Mouse (Mus musculus) neural tube, embryonic 12.5 days (tissue): ENCODE data around the gene Tdgf1. TPM values are rescaled to one million over a fixed set of nuclear protein-coding genes. Genes with fewer than 3 reads are reported as not detected.

Source experiments
- ATAC-seq: fragments of 200-750 bp; cut with Nextera tagmentation; 2 replicates; pipeline ENCODE4 v1.8.0; 2017; ENCODE audit warnings: low read depth, mild to moderate bottlenecking, moderate TSS enrichment, moderate library complexity; ENCODE audit not compliant: low FRiP score
- H3K27ac ChIP-seq: fragments of 300-500 bp; sonication (generic); 2 replicates; pipeline ENCODE4 v1.5.1; 2016
- H3K27me3 ChIP-seq: fragments of 300-500 bp; sonication (generic); replicated peaks from 2 replicates; pipeline ENCODE4 v1.6.1; 2016; ENCODE audit warnings: mild to moderate bottlenecking
- H3K36me3 ChIP-seq: fragments of 300-500 bp; sonication (generic); 2 replicates; pipeline ENCODE4 v1.6.1; 2016; ENCODE audit warnings: mild to moderate bottlenecking
- H3K4me1 ChIP-seq: fragments of 300-500 bp; sonication (generic); 2 replicates; pipeline ENCODE4 v1.6.1; 2016
- H3K4me2 ChIP-seq: fragments of 300-500 bp; sonication (generic); replicated peaks from 2 replicates; pipeline ENCODE4 v1.6.1; 2016; ENCODE audit warnings: mild to moderate bottlenecking
- H3K4me3 ChIP-seq: fragments of 300-500 bp; sonication (generic); 2 replicates; pipeline ENCODE4 v1.5.1; 2016
- H3K9ac ChIP-seq: fragments of 300-500 bp; sonication (generic); 2 replicates; pipeline ENCODE4 v1.6.1; 2016; ENCODE audit warnings: mild to moderate bottlenecking
- H3K9me3 ChIP-seq: fragments of 300-500 bp; sonication (generic); 2 replicates; pipeline ENCODE4 v1.6.1; 2016; ENCODE audit warnings: mild to moderate bottlenecking
- WGBS: fragments of 180-500 bp; shearing (Covaris S2); methylation state at CpG from one replicate; pipeline ENCODE4 v1.1.7; 2016; 5-methylcytosine and 5-hydroxymethylcytosine counted together
- microRNA-seq: library from miRNA; unstranded; fragments of <30 nt; microRNA quantifications from one replicate; pipeline ENCODE4, GENCODE M21; 2017
- polyA plus RNA-seq: library from polyadenylated mRNA; unstranded; fragments of >200 nt; fragmentation: Nextera tagmentation; extraction: Ambion mirVana; gene quantifications from 2 replicates; pipeline ENCODE4 v1.2.1, GENCODE M21; 2016

Gene Tdgf1
- polyA plus RNA-seq, 1 experiment from 2014 or later = not detected

GRCm38 (mm10) chr9:110899451-110900008 lies 46.4 kb downstream of the Tdgf1 start:
- Histone ChIP-seq H3K36me3 (no peaks in the 10 kb centered on the region), H3K4me3 (no peak overlapping the region), H3K4me2 (no peak overlapping the region), H3K4me1 (peaks cover 7% of the 10 kb centered on the region; the same call in 1 of the 2 replicates), H3K9me3 (no peaks in the 10 kb centered on the region), H3K27me3 (no peaks in the 10 kb centered on the region), H3K27ac (no peak overlapping the region), H3K9ac (no peak overlapping the region)
- ATAC-seq = no peak
- WGBS = 61% methylated on average over 10 of the region's 10 CpGs

- ATAC-seq = peak; percentile 49
- Histone ChIP-seq H3K36me3 (no peaks in the 10 kb centered on the region), H3K4me3 (no peak overlapping the region), H3K4me1 (peaks cover 7% of the 10 kb centered on the region), H3K27ac (no peak overlapping the region), H3K9ac (no peak overlapping the region), H3K27me3 (no peaks in the 10 kb centered on the region), H3K4me2 (peak overlapping the region; percentile 39), H3K9me3 (no peaks in the 10 kb centered on the region)
- WGBS = 7% methylated on average over 6 of the region's 6 CpGs
Observed at GRCm38 (mm10) chr9:110896595-110896994, 49.4 kb downstream of the Tdgf1 start.

DNA sequence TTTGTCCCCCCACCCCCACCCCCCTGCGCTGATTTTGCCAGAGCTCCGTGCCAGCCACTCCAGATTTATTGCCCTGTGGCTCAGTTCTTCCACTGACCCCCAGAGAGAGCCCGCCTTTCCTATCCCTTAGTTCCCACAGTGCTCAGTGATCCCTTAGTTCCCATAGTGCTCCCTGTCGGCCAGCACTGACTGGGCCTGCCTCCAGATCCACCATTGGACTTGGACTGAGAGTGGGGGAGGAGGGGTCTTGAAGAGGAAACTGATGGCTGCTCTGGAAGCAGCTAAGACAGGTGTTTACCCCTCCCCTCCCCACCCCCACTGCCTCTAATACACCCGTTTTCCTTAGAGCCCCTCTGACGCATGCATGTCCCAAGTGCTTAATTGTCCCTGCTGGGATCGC lies 50.0 kb downstream of the Tdgf1 start:
- Histone ChIP-seq H3K36me3 (no peaks in the 10 kb centered on the region), H3K9me3 (no peaks in the 10 kb centered on the region), H3K27ac (no peak overlapping the region), H3K4me3 (no peak overlapping the region), H3K9ac (no peak overlapping the region), H3K4me2 (peak overlapping the region; percentile 39; the same call in 1 of the 2 replicates), H3K27me3 (no peaks in the 10 kb centered on the region), H3K4me1 (peaks cover 7% of the 10 kb centered on the region)
- ATAC-seq = no peak
- WGBS = 8% methylated on average over 7 of the region's 7 CpGs

DNA sequence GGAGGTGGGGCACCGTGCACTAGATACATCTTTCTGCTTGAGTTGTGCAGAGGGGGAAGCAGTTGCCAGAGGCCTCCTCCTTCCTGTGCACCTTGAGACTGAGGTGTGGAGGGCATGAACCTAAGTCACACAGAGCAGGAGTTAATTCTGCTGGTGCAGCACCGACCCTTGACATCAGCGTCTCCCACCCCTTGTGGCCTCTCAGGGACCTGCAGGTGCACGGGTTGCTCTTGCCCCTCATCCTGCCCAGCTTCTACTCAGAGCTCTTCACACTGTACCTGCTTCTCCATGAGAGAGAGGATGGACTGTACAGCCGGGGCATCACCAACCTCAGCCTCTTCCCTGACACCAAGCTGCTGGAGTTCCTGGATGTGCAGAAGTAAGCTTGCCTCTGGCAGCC lies 50.5 kb downstream of the Tdgf1 start:
- no peaks in the 10 kb centered on the region for H3K27me3 ChIP-seq
- H3K9me3 ChIP-seq = no peaks in the 10 kb centered on the region
- H3K4me3 ChIP-seq = no peak overlapping the region
- peaks cover 7% of the 10 kb centered on the region for H3K4me1 ChIP-seq
- no peak for ATAC-seq
- H3K36me3 ChIP-seq = no peaks in the 10 kb centered on the region
- H3K4me2 ChIP-seq = peak overlapping the region; percentile 39; the same call in 1 of the 2 replicates
- H3K9ac ChIP-seq = no peak overlapping the region
- WGBS = 56% methylated on average over 5 of the region's 5 CpGs
- H3K27ac ChIP-seq = no peak overlapping the region

DNA sequence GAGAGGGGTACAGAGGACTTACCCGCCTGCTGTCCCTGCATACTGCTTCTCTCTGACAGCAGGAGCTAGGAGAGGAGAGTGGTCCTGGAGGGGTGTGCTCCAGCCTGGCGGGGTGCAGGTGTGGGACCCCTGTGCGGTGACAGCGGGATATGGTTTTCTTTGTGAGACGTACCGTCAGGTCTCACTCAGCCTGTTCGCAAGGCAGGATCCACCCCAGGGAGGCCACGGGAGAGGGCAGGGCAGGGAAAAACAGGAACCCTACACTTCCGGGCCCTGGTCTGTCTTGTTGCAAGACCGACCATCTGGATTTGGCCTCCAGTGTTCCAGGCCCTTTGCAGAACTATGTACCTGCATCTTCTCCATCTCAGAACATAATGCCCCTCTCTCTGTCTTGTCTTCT lies 52.5 kb downstream of the Tdgf1 start:
- ATAC-seq = no peak
- Histone ChIP-seq H3K4me2 (no peak overlapping the region), H3K9me3 (no peaks in the 10 kb centered on the region), H3K4me1 (peaks cover 7% of the 10 kb centered on the region), H3K9ac (no peak overlapping the region), H3K4me3 (no peak overlapping the region), H3K36me3 (no peaks in the 10 kb centered on the region), H3K27ac (no peak overlapping the region), H3K27me3 (no peaks in the 10 kb centered on the region)
- WGBS = 72% methylated on average over 10 of the region's 10 CpGs

DNA sequence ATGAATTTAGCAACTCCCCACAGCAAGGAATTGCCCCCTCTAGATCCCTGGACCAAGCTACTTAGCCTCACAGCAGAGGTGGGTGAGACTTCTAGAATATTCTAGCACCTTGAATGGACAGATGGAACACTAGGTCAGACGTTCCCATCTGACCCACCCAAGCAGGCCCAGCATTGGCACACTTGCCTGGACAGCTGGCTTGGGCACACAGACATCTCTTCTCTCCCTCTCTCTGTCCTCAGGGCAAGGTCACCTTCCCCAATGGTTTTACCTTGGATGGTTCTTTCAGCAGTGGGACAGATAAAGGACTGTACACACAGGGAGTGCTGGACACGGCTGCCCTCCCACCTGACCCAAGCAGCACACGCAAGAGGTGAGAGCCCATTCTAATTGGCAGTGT lies 53.4 kb downstream of the Tdgf1 start:
- ATAC-seq = no peak
- H3K4me3 ChIP-seq = no peak overlapping the region
- H3K4me2 ChIP-seq = no peak overlapping the region
- no peak overlapping the region for H3K27ac ChIP-seq
- no peaks in the 10 kb centered on the region for H3K9me3 ChIP-seq
- peaks cover 7% of the 10 kb centered on the region for H3K4me1 ChIP-seq
- 86% methylated on average over 3 of the region's 3 CpGs for WGBS
- no peaks in the 10 kb centered on the region for H3K27me3 ChIP-seq
- no peak overlapping the region for H3K9ac ChIP-seq
- H3K36me3 ChIP-seq = no peaks in the 10 kb centered on the region

DNA sequence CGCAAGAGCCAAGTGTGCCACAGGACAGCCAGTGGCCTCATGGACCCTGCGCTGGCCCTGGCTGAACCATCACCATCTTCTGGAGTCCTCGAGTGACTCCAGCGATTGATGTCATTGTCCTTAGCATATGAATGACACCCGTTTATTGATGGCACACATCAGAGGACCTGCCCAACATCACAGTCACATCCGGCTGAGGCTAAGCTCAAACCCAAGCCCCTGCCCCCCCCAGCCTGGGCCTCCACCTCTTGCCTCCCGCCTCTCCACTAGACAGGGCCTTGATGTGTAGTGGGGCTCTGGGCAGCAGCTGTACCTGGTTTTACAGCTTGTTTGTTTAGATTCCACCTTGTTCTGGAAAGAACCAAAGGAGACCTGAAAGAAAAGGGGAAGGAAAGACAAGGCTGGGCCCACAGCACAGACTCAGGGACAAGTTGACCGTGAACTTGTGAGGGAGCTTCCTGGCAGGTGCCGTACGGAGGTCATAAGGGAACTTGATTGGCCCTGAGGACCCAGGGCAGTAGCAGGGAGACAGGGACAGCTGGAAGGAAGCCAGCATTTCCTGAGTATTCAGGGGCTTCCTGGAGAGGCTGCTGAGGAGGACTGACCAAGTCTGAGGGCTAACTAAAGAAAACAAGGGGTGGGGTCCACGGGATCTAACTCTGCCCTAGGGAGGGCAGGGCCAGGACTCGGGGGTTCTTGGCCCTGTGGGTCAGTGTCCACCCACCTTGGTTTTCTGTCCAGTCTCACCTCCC lies 54.7 kb downstream of the Tdgf1 start:
- Histone ChIP-seq H3K4me1 (peaks cover 7% of the 10 kb centered on the region), H3K9ac (no peak overlapping the region), H3K27me3 (no peaks in the 10 kb centered on the region), H3K27ac (no peak overlapping the region), H3K9me3 (no peaks in the 10 kb centered on the region), H3K4me3 (no peak overlapping the region), H3K4me2 (no peak overlapping the region), H3K36me3 (no peaks in the 10 kb centered on the region)
- ATAC-seq = no peak
- 78% methylated on average over 12 of the region's 12 CpGs for WGBS

- Histone ChIP-seq H3K9ac (no peak overlapping the region), H3K4me3 (no peak overlapping the region), H3K4me1 (no peaks in the 10 kb centered on the region; the same call in 1 of the 2 replicates), H3K27ac (no peak overlapping the region), H3K9me3 (no peaks in the 10 kb centered on the region), H3K27me3 (no peaks in the 10 kb centered on the region; the same call in 1 of the 2 replicates), H3K36me3 (no peaks in the 10 kb centered on the region), H3K4me2 (no peak overlapping the region)
- WGBS = 17% methylated on average over 21 of the region's 21 CpGs
- no peak for ATAC-seq
Observed at GRCm38 (mm10) chr9:110890026-110890783, 55.8 kb downstream of the Tdgf1 start.

Small RNA genes lying within 50 kb of the gene (microRNA-seq; reads per million reads assigned to microRNA genes)
- not detected for gene Gm24269

Other genes starting within 250 kb of the Tdgf1 start
- 1.0 and 3.9 TPM in 2 replicates for gene Myl3, start 204.3 kb downstream of the Tdgf1 start, polyA plus RNA-seq
- 40.6 and 42.4 TPM in 2 replicates for gene Pth1r, start 199.0 kb downstream of the Tdgf1 start, polyA plus RNA-seq
- not detected in 2 replicates for gene Prss42, start 148.0 kb downstream of the Tdgf1 start, polyA plus RNA-seq
- gene Prss44, start 132.2 kb downstream of the Tdgf1 start, polyA plus RNA-seq = not detected in 2 replicates
- not detected in 2 replicates for gene Prss43, start 119.5 kb downstream of the Tdgf1 start, polyA plus RNA-seq
- gene Prss45, start 111.6 kb downstream of the Tdgf1 start, polyA plus RNA-seq = not detected in 2 replicates
- gene Prss46, start 101.7 kb downstream of the Tdgf1 start, polyA plus RNA-seq = not detected in 2 replicates
- gene Prss50, start 88.2 kb downstream of the Tdgf1 start, polyA plus RNA-seq = 0.28 TPM in 1 of 2 replicates, not detected in the other
- gene Als2cl, start 66.3 kb downstream of the Tdgf1 start, polyA plus RNA-seq = 1.00 and 1.2 TPM in 2 replicates
- 0.70 and 1.1 TPM in 2 replicates for gene Tmie, start 66.0 kb downstream of the Tdgf1 start, polyA plus RNA-seq
- not detected in 2 replicates for gene Fam240a, start 29.3 kb downstream of the Tdgf1 start, polyA plus RNA-seq
- 0.41 and 0.48 TPM in 2 replicates for gene Lrrc2, start 5.4 kb upstream of the Tdgf1 start, polyA plus RNA-seq
- not detected in 2 replicates for gene Rtp3, start 44.4 kb upstream of the Tdgf1 start, polyA plus RNA-seq
- gene Ltf, start 73.1 kb upstream of the Tdgf1 start, polyA plus RNA-seq = 1.2 and 2.2 TPM in 2 replicates
- gene Ccrl2, start 111.4 kb upstream of the Tdgf1 start, polyA plus RNA-seq = 0.70 and 0.72 TPM in 2 replicates
- 47.0 and 53.1 TPM in 2 replicates for gene Lrrfip2, start 171.4 kb upstream of the Tdgf1 start, polyA plus RNA-seq